Mouse (Mus musculus): ENCODE data around the gene Ctps.
"Not testable (repeated sequence)": the region's sequence is repeated elsewhere in the genome, so short reads cannot be mapped to it uniquely, and the experiment has no call there.

Ctps gene

GRCm38 (mm10) chr4:120569486-120570437, at the start of gene Ctps:
Ctps (minus strand) TSS chr4:120570276.
- DNase-seq: peak; percentile 96

GRCm38 (mm10) chr4:120616199-120617025, 46.3 kb upstream of the Ctps start:
- DNase-seq: no peak

- no peak for DNase-seq
Observed at GRCm38 (mm10) chr4:120615528-120616081, 45.5 kb upstream of the Ctps start.

GRCm38 (mm10) chr4:120614644-120615043, 44.6 kb upstream of the Ctps start:
- DNase-seq: no peak

GRCm38 (mm10) chr4:120613691-120614329, 43.7 kb upstream of the Ctps start:
- peak; percentile 60 for DNase-seq

- no peak for DNase-seq
Observed at GRCm38 (mm10) chr4:120612304-120613080, 42.4 kb upstream of the Ctps start.

- no peak for DNase-seq
Observed at GRCm38 (mm10) chr4:120611005-120611404, 40.9 kb upstream of the Ctps start.

- no peak for DNase-seq
Observed at GRCm38 (mm10) chr4:120606941-120607340, 36.9 kb upstream of the Ctps start.

- no peak for DNase-seq
Observed at GRCm38 (mm10) chr4:120602669-120603068, 32.6 kb upstream of the Ctps start.

GRCm38 (mm10) chr4:120601774-120602173, 31.7 kb upstream of the Ctps start:
- DNase-seq: no peak

GRCm38 (mm10) chr4:120598922-120599321, 28.8 kb upstream of the Ctps start:
- no peak for DNase-seq

- not testable (repeated sequence) for DNase-seq
Observed at GRCm38 (mm10) chr4:120596210-120596609, 26.1 kb upstream of the Ctps start.

GRCm38 (mm10) chr4:120590973-120591372, 20.9 kb upstream of the Ctps start:
- DNase-seq: no peak

- DNase-seq: peak; percentile 44
Observed at GRCm38 (mm10) chr4:120589815-120590422, 19.8 kb upstream of the Ctps start.

- DNase-seq: no peak
Observed at GRCm38 (mm10) chr4:120589070-120589469, 19.0 kb upstream of the Ctps start.

- no peak for DNase-seq
Observed at GRCm38 (mm10) chr4:120588445-120588844, 18.4 kb upstream of the Ctps start, which contains the start of gene Gm8439. Gm8439 (plus strand) TSS chr4:120588745.

GRCm38 (mm10) chr4:120586986-120587385, 16.9 kb upstream of the Ctps start:
- DNase-seq: no peak

GRCm38 (mm10) chr4:120581711-120582110, 11.6 kb upstream of the Ctps start:
- DNase-seq: no peak

GRCm38 (mm10) chr4:120580894-120581293, 10.8 kb upstream of the Ctps start:
- DNase-seq: no peak

GRCm38 (mm10) chr4:120571691-120572090, 1.6 kb upstream of the Ctps start:
- DNase-seq: no peak

GRCm38 (mm10) chr4:120571070-120571464, 991 bp upstream of the Ctps start:
- DNase-seq: no peak

Measured in right cerebral cortex, postnatal 25 days (tissue).